Mouse (Mus musculus) brain, embryonic 18.5 days (tissue): ENCODE measurements at regions not wholly inside any gene's neighbourhood (a gene's known extent, or its start where the extent isn't known, plus 50 kb on each side); places are given as distances from the start of the nearest gene placed in this dataset.

ENCODE experiments used
- DNase-seq: peaks from one replicate; pipeline ENCODE4 v3.0.0-alpha.2; 2012; ENCODE audit warnings: low read depth, low spot score

- no peak for DNase-seq
These were observed 106.6 kb downstream of the Pdcd6ip start for GRCm38 (mm10) chr9:113601451-113601850.

DNA sequence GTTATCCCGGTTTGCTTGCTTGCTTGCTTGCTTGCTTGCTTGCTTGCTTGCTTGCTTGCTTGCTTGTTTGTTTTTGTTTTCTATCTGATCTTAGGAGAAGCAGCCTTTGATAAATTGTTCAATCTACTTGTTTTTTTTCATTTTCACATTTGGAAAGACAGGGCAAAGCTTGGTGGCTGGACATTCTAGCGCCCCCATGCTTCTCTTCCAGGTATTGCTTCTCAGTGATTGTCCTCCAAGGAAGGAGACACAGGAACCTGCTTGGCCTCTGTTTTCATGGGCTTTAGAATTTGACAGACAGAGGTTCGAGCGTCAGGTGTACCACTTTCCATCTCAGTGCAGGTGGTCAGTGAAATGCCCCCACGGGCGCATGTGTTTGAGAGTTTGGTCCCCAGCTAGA, 120.8 kb downstream of the Pdcd6ip start:
- DNase-seq, result no peak

GRCm38 (mm10) chr9:113586477-113586876, 121.6 kb downstream of the Pdcd6ip start:
- no peak for DNase-seq

DNA sequence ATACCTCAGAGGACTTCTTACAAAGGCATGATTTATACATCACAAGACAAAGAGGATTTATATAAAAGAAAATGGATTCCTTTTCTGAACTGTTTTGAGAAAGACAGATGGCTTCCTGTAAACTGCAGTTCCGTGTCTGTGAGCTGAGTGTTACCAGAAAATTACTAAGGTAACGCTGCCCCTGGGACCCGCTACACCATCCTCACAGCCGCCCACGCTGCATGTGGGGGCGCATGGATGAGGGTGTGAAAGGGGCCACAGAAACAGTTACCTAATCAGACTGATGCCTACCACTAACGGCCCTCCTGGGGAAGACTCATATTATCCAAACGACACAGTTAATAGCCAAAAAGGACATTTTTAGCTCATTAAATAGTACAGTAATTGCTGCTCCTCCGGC, 129.8 kb downstream of the Pdcd6ip start:
- no peak for DNase-seq

GRCm38 (mm10) chr9:113568849-113569248, 139.2 kb downstream of the Pdcd6ip start:
- DNase-seq, result no peak

GRCm38 (mm10) chr9:113567705-113568104, 140.4 kb downstream of the Pdcd6ip start:
- DNase-seq, result no peak

GRCm38 (mm10) chr9:113566620-113567019, 141.4 kb downstream of the Pdcd6ip start:
- DNase-seq, result no peak

- DNase-seq, result no peak
These were observed 154.1 kb downstream of the Pdcd6ip start for GRCm38 (mm10) chr9:113553911-113554310.

DNA sequence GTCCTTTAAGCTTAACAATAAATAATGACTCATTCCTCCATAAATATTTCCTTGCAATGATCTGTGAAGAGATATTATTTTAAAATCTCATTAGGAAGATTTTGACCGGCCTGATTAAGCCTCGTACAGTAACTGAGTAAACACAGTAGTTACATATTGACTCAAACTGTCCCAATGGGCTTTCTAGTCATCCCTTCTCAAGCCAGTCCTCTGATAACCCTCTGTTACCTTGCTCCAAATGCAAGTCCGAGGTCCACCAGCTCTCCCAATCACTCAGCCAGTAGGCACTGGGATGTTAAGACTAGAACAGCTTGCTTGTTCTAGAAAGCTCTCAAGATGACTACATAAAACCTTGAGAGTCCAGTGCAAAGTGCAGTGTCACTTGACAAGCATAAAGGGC, 160.6 kb downstream of the Pdcd6ip start:
- no peak for DNase-seq

DNA sequence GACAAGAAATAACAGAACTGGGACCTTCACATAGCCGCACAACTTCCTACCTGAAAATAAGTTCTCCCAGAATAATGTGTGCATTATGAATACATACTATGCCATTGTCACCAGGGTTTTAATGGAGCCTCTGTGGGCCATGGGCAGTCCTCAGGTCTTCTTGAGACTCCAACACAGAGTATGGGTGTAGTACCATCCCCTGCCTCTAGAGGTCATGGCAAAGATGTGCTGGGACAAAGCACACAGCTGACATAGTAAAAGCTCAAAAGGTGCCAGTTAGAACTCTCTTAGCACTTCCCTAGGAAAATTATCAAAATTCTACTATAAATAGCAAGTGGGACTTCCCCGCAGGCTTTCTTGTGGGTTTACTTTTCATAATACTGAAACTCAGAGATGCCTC, 179.5 kb downstream of the Pdcd6ip start:
- no peak for DNase-seq

GRCm38 (mm10) chr9:113524307-113524706, 183.8 kb downstream of the Pdcd6ip start:
- DNase-seq, result no peak

GRCm38 (mm10) chr9:113523173-113523572, 184.9 kb downstream of the Pdcd6ip start:
- no peak for DNase-seq

DNA sequence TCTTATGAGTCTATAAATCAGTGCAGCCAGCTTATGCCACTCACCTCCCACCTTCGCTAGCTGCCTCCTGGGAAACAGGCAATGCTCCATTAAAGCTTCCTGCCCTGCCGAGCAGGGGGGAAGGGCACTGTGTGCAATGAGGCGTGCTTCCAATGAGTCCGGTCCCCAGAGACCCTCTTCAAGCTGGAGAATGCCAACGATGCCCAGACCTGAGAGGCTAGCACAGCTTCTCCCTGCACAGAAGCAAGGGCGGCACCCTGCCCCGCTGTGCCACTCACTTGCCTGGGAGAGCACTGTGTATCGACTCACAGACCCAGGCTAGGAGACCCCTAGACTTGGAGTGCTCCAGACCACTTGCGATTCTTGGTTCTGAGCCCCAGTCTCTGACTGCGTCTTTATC, 188.3 kb downstream of the Pdcd6ip start:
- DNase-seq, result no peak

GRCm38 (mm10) chr9:113518482-113518881, 189.6 kb downstream of the Pdcd6ip start:
- DNase-seq, result no peak

DNA sequence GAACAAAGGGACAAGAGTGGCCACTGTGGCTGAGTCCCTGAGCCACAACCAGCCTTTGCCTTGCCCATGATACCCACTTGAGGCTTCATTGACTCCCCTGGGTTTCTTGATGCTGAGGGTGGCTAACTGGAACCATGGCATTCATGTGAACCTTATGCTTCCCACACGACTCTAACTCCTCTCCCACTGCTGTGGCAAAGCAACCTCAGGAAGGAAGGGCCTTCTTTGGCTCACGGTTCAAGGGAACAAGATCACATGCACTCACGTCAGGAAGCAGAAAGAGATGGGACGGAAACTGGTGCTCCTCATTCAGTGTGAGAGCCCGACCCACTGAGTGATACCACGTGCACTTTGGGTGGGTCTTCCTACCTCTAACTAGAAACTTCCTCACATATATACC, 190.3 kb downstream of the Pdcd6ip start:
- DNase-seq, result no peak

DNA sequence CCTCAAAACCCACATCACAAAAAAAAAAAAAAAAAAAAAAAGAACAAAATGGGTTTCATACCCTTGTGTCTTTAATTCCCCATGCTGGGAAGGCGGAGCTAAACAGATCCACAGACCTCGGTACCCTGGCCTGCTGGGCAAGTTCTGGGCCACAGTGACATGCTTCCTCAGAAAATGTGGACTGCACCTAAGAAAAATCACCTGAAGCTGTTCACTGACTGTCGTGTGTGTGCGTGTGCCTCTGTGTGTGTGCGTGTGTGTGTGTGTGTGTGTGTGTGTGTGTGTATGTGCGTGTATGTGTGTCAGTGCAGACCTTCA, 192.4 kb downstream of the Pdcd6ip start:
- DNase-seq, result no peak

GRCm38 (mm10) chr9:113514846-113515702, 193.0 kb downstream of the Pdcd6ip start:
- peak; percentile 47 for DNase-seq

DNA sequence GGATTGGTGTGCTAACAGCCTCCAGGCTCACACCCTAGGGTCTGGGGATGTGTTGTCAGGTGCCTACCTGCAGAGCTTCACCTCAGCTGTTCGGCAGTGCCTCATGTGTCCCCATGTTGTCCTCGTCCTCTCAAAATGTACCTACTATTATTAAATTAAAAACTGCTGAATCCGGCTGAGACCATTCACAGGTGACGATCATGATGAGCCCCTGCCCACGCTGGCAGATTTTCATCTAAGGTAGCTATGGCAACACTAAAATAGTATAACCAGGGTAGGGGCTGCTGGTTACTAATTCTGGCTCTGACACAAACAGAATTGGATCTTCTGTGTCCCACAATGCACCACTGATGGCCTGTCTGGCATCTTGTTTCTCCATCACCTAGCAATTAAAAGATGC, 196.8 kb downstream of the Pdcd6ip start:
- DNase-seq, result no peak

- DNase-seq, result no peak
These were observed 198.7 kb downstream of the Pdcd6ip start for GRCm38 (mm10) chr9:113509368-113509767.

- DNase-seq, result no peak
These were observed 199.2 kb downstream of the Pdcd6ip start for GRCm38 (mm10) chr9:113508821-113509220.

GRCm38 (mm10) chr9:113507561-113508460, 200.2 kb downstream of the Pdcd6ip start:
- DNase-seq, result peak; percentile 83

GRCm38 (mm10) chr9:113499246-113499645, 208.8 kb downstream of the Pdcd6ip start:
- no peak for DNase-seq
